Mouse (Mus musculus): Measurements from ENCODE around the gene Afg3l1.

- TF ChIP-seq CTCF (IDR thresholded peaks at IDR 0.05; ENCODE audit: extremely low read depth, insufficient read length, insufficient replicate concordance, low read depth, low read length) (no peak), POLR2A (IDR thresholded peaks at IDR 0.05; ENCODE audit: low read depth, low read length) (no peak)
Measured at GRCm38 (mm10) chr8:123441788-123442187, 35.9 kb upstream of the Afg3l1 start.
